Mouse (Mus musculus) MEL (cell line): ENCODE data around the gene Slc2a4. TPM values are rescaled to one million over a fixed set of nuclear protein-coding genes. Genes with fewer than 3 reads are reported as not detected.

Source experiments
- DNase-seq: peaks from one replicate; pipeline ENCODE4 v3.0.0; 2011; ENCODE audit warnings: low read depth, low spot score
- H3K27ac ChIP-seq: 2 replicates; pipeline ENCODE4 v1.5.1; 2012; ENCODE audit warnings: low read depth, mild to moderate bottlenecking, control low read depth, low read length, moderate library complexity; ENCODE audit not compliant: control insufficient read depth
- H3K27me3 ChIP-seq, 2 experiments: fragments of 150-350 bp in 1 of 2; sonication (generic) in 1 of 2; 2 replicates each; pipeline ENCODE4 v1.6.1; 2012; ENCODE audit warnings: low read length in 2 of 2, mild to moderate bottlenecking in 2 of 2, improper control_type of control experiment in 1 of 2, moderate library complexity in 1 of 2; ENCODE audit not compliant: insufficient read depth in 2 of 2, control insufficient read depth in 1 of 2
- H3K36me3 ChIP-seq, 2 experiments: 2 replicates each; pipeline ENCODE4 v1.6.1; 2012 to 2014; ENCODE audit warnings: low read length in 2 of 2, improper control_type of control experiment in 1 of 2, inconsistent platforms in 1 of 2, mild to moderate bottlenecking in 1 of 2; ENCODE audit not compliant: insufficient read depth in 2 of 2, control insufficient read depth in 1 of 2
- H3K4me1 ChIP-seq, 2 experiments: fragments of 150-350 bp in 1 of 2; sonication (generic) in 1 of 2; 2 replicates each; pipeline ENCODE4 v1.6.1; 2012; ENCODE audit warnings: low read length in 2 of 2, improper control_type of control experiment in 1 of 2, mild to moderate bottlenecking in 1 of 2; ENCODE audit not compliant: insufficient read depth in 2 of 2, control insufficient read depth in 1 of 2
- H3K4me3 ChIP-seq, 2 experiments: fragments of 150-350 bp in 1 of 2; sonication (generic) in 1 of 2; 2 replicates each; pipeline ENCODE4 v1.5.1; 2012; ENCODE audit warnings: low read depth in 2 of 2, low read length in 2 of 2, mild to moderate bottlenecking in 2 of 2, moderate library complexity in 2 of 2, control low read depth in 1 of 2, improper control_type of control experiment in 1 of 2; ENCODE audit not compliant: control insufficient read depth in 1 of 2, insufficient read depth in 1 of 2
- H3K79me2 ChIP-seq: 2 replicates; pipeline ENCODE4 v1.6.1; 2012; ENCODE audit warnings: mild to moderate bottlenecking, low read length, moderate library complexity; ENCODE audit not compliant: control insufficient read depth, poor library complexity, insufficient read depth
- H3K9ac ChIP-seq: 2 replicates; pipeline ENCODE4 v1.6.1; 2012; ENCODE audit warnings: low read depth, mild to moderate bottlenecking, control low read depth, low read length, moderate library complexity; ENCODE audit not compliant: control insufficient read depth, poor library complexity, severe bottlenecking
- H3K9me3 ChIP-seq: fragments of 150-350 bp; sonication (generic); replicated peaks from 2 replicates; pipeline ENCODE4 v1.6.1; 2012; ENCODE audit warnings: mild to moderate bottlenecking, low read length, improper control_type of control experiment, moderate library complexity; ENCODE audit not compliant: insufficient read depth
- CHD1 ChIP-seq: IDR thresholded peaks from 2 replicates; pipeline ENCODE4 v1.6.1; 2012; ENCODE audit warnings: low read depth, mild to moderate bottlenecking, inconsistent platforms, low read length, improper control_type of control experiment
- CHD2 ChIP-seq: IDR thresholded peaks from 2 replicates; pipeline ENCODE4 v1.6.1; 2011; ENCODE audit warnings: low read length, improper control_type of control experiment
- CTCF ChIP-seq, 3 experiments: IDR thresholded peaks in 2 of 3; conservative IDR thresholded peaks in 1 of 3; 2 replicates each; pipeline ENCODE4 v1.5.1; 2011 to 2012; ENCODE audit warnings: low read length in 3 of 3, low read depth in 2 of 3, mild to moderate bottlenecking in 2 of 3, improper control_type of control experiment in 1 of 3, inconsistent platforms in 1 of 3, mixed read lengths in 1 of 3, moderate library complexity in 1 of 3; ENCODE audit not compliant: control insufficient read depth in 1 of 3, insufficient read depth in 1 of 3, poor library complexity in 1 of 3, severe bottlenecking in 1 of 3
- ELF1 ChIP-seq: IDR thresholded peaks from 2 replicates; pipeline ENCODE4 v1.6.1; 2014; ENCODE audit warnings: low read depth, mild to moderate bottlenecking, inconsistent platforms, low read length, improper control_type of control experiment, moderate library complexity
- ETS1 ChIP-seq: IDR thresholded peaks from 2 replicates; pipeline ENCODE4 v1.6.1; 2012; ENCODE audit warnings: low read depth, mild to moderate bottlenecking, inconsistent platforms, low read length, improper control_type of control experiment, moderate library complexity
- GABPA ChIP-seq: IDR thresholded peaks from 2 replicates; pipeline ENCODE4 v1.6.1; 2012; ENCODE audit warnings: low read depth, mild to moderate bottlenecking, inconsistent platforms, low read length, improper control_type of control experiment, moderate library complexity
- GATA1 ChIP-seq: IDR thresholded peaks from 2 replicates; pipeline ENCODE4 v1.6.1; 2011; ENCODE audit warnings: low read depth, low read length, improper control_type of control experiment
- HCFC1 ChIP-seq: IDR thresholded peaks from 2 replicates; pipeline ENCODE4 v1.6.1; 2012; ENCODE audit warnings: low read depth, mild to moderate bottlenecking, inconsistent platforms, low read length, improper control_type of control experiment, moderate library complexity
- KAT2A ChIP-seq: conservative IDR thresholded peaks from 2 replicates; pipeline ENCODE4 v1.6.1; 2012; ENCODE audit warnings: low read depth, low read length, improper control_type of control experiment, inconsistent platforms
- MAX ChIP-seq: IDR thresholded peaks from 2 replicates; pipeline ENCODE4 v1.6.1; 2011; ENCODE audit warnings: low read length, improper control_type of control experiment
- MAZ ChIP-seq: IDR thresholded peaks from 2 replicates; pipeline ENCODE4 v1.6.1; 2012; ENCODE audit warnings: low read depth, mild to moderate bottlenecking, inconsistent platforms, low read length, improper control_type of control experiment
- MEF2A ChIP-seq: IDR thresholded peaks from 2 replicates; pipeline ENCODE4 v1.6.1; 2014; ENCODE audit warnings: low read depth, mild to moderate bottlenecking, inconsistent platforms, low read length, improper control_type of control experiment; ENCODE audit not compliant: poor library complexity, insufficient replicate concordance, severe bottlenecking; ENCODE audit errors: extremely low read depth
- MXI1 ChIP-seq: IDR thresholded peaks from 2 replicates; pipeline ENCODE4 v1.6.1; 2011; ENCODE audit warnings: mild to moderate bottlenecking, low read depth, low read length, improper control_type of control experiment
- MYB ChIP-seq: IDR thresholded peaks from 2 replicates; pipeline ENCODE4 v1.6.1; 2011; ENCODE audit warnings: mild to moderate bottlenecking, low read depth, low read length, improper control_type of control experiment
- NRF1 ChIP-seq: IDR thresholded peaks from 2 replicates; pipeline ENCODE4 v1.6.1; 2014; ENCODE audit warnings: low read depth, mild to moderate bottlenecking, inconsistent platforms, low read length, improper control_type of control experiment, moderate library complexity; ENCODE audit not compliant: poor library complexity, insufficient read depth, severe bottlenecking
- POLR2A ChIP-seq, 2 experiments: IDR thresholded peaks; 2 replicates each; pipeline ENCODE4 v1.6.1; 2011 to 2012; ENCODE audit warnings: low read length in 2 of 2, mild to moderate bottlenecking in 2 of 2, control low read depth in 1 of 2, improper control_type of control experiment in 1 of 2, low read depth in 1 of 2, moderate library complexity in 1 of 2; ENCODE audit not compliant: control insufficient read depth in 1 of 2, insufficient read depth in 1 of 2, poor library complexity in 1 of 2
- POLR2AphosphoS2 ChIP-seq: IDR thresholded peaks from 2 replicates; pipeline ENCODE4 v1.6.1; 2011; ENCODE audit warnings: low read length, improper control_type of control experiment
- POLR2AphosphoS5 ChIP-seq: IDR thresholded peaks from 2 replicates; pipeline ENCODE4 v1.6.1; 2012; ENCODE audit warnings: low read depth, borderline replicate concordance, mild to moderate bottlenecking, inconsistent platforms, low read length, moderate library complexity, mixed read lengths
- RAD21 ChIP-seq: IDR thresholded peaks from 2 replicates; pipeline ENCODE4 v1.6.1; 2011; ENCODE audit warnings: mild to moderate bottlenecking, low read depth, low read length, improper control_type of control experiment
- RCOR1 ChIP-seq: IDR thresholded peaks from 2 replicates; pipeline ENCODE4 v1.6.1; 2012; ENCODE audit warnings: low read depth, mild to moderate bottlenecking, inconsistent platforms, low read length, improper control_type of control experiment
- SMC3 ChIP-seq: IDR thresholded peaks from 2 replicates; pipeline ENCODE4 v1.6.1; 2011; ENCODE audit warnings: low read depth, low read length, improper control_type of control experiment
- TAL1 ChIP-seq: IDR thresholded peaks from 2 replicates; pipeline ENCODE4 v1.6.1; 2012; ENCODE audit warnings: mild to moderate bottlenecking, inconsistent platforms, low read length, moderate library complexity, mixed read lengths
- TBP ChIP-seq: IDR thresholded peaks from 2 replicates; pipeline ENCODE4 v1.8.0; 2011; ENCODE audit warnings: low read depth, low read length, improper control_type of control experiment
- USF1 ChIP-seq: IDR thresholded peaks from 2 replicates; pipeline ENCODE4 v1.6.1; 2014; ENCODE audit warnings: low read depth, mild to moderate bottlenecking, inconsistent platforms, low read length, improper control_type of control experiment, moderate library complexity
- USF2 ChIP-seq, 2 experiments: IDR thresholded peaks; 2 replicates each; pipeline ENCODE4 v1.6.1; 2011 to 2012; ENCODE audit warnings: improper control_type of control experiment in 2 of 2, low read length in 2 of 2, borderline replicate concordance in 1 of 2, inconsistent platforms in 1 of 2, low read depth in 1 of 2, mild to moderate bottlenecking in 1 of 2; ENCODE audit not compliant: insufficient read depth in 1 of 2
- ZC3H11A ChIP-seq: IDR thresholded peaks from 2 replicates; pipeline ENCODE4 v1.6.1; 2012; ENCODE audit warnings: low read depth, mild to moderate bottlenecking, inconsistent platforms, low read length, improper control_type of control experiment
- ZKSCAN1 ChIP-seq: IDR thresholded peaks from 2 replicates; pipeline ENCODE4 v1.6.1; 2012; ENCODE audit warnings: low read depth, mild to moderate bottlenecking, inconsistent platforms, low read length, improper control_type of control experiment, moderate library complexity
- ZMIZ1 ChIP-seq: IDR thresholded peaks from 2 replicates; pipeline ENCODE4 v1.6.1; 2012; ENCODE audit warnings: low read depth, mild to moderate bottlenecking, inconsistent platforms, low read length, improper control_type of control experiment, moderate library complexity
- ZNF384 ChIP-seq: IDR thresholded peaks from 2 replicates; pipeline ENCODE4 v1.6.1; 2012; ENCODE audit warnings: low read depth, mild to moderate bottlenecking, inconsistent platforms, low read length, improper control_type of control experiment
- polyA plus RNA-seq, 2 experiments: library from polyadenylated mRNA; stranded (reverse) in 1 of 2; unstranded in 1 of 2; fragments of >175 nt in 1 of 2; fragments of >200 nt in 1 of 2; gene quantifications; 2 replicates each; pipeline versions ENCODE4 v1.2.1 to v1.2.4; 2012; ENCODE audit warnings: low replicate concordance in 2 of 2, low read depth in 1 of 2; ENCODE audit not compliant: insufficient read length in 2 of 2, insufficient read depth in 1 of 2, missing spikeins in 1 of 2
- total RNA-seq: library from RNA; depleted of rRNA; stranded (reverse); fragments of 300-350 nt; gene quantifications from 2 replicates; pipeline ENCODE4 v1.2.3, GENCODE M21; 2012

Slc2a4 gene
- total and polyA plus RNA-seq, 3 experiments, result 0.12 to 0.19 TPM; not detected in 1

DNA sequence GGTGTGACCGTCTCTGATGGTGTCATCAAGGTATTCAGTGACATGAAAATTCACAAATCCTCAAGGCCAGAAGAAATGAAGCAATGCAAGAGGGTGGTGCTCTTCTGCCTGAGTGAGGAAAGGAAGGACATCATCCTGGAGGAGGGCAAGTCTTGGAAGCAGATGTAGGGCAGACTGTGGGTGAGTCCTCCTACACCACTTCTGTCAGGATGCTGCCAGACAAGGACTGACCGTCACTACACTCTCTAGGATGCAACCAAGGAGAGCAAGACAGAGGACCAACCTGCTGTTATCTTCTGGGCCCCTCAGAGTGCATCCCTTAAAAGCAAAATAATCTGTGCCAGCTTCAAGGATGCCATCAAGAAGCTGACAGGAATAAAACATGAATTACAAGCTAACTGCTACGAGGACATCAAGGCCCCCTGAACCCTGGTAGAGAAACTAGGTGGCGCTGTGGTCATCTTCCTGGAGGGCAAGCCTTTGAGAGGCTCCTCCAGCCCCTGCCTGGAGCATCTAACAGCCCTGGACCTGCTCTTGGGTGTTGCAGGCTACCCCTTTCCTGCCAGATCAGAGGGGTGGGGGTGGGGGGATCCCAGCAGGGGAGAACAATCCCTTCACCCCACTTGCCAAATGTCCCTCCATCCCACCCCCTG lies 2.9 kb upstream of the Slc2a4 start:
- H3K27me3 ChIP-seq, result no peaks in the 10 kb centered on the region
- no peak overlapping the region for H3K9ac ChIP-seq
- H3K27ac ChIP-seq, result no peak overlapping the region
- TF ChIP-seq RAD21, result peak; percentile 19
- peak; percentile 23; the same call in 1 of the 2 replicates for TF ChIP-seq SMC3
- TF ChIP-seq KAT2A, result no peak
- peak; percentile 51 to 68 (median 65) for TF ChIP-seq CTCF (IDR thresholded peaks at IDR 0.05 in 2 of 3, conservative IDR thresholded peaks at IDR 0.05 in 1 of 3; ENCODE audit: control insufficient read depth in 1 of 3, insufficient read depth in 1 of 3, low read depth in 2 of 3, low read length in 3 of 3, poor library complexity in 1 of 3, severe bottlenecking in 1 of 3)
- TF ChIP-seq GABPA, result no peak
- no peaks in the 10 kb centered on the region for H3K79me2 ChIP-seq
- H3K4me1 ChIP-seq, result peaks cover 2 to 18% of the 10 kb centered on the region in 2 experiments; a peak in 3 of 4 replicates
- DNase-seq, result peak; percentile 46
- no peaks in the 10 kb centered on the region for H3K9me3 ChIP-seq
- no peak overlapping the region for H3K4me3 ChIP-seq
- no peaks in the 10 kb centered on the region; a peak in 1 of 4 replicates for H3K36me3 ChIP-seq

DNA sequence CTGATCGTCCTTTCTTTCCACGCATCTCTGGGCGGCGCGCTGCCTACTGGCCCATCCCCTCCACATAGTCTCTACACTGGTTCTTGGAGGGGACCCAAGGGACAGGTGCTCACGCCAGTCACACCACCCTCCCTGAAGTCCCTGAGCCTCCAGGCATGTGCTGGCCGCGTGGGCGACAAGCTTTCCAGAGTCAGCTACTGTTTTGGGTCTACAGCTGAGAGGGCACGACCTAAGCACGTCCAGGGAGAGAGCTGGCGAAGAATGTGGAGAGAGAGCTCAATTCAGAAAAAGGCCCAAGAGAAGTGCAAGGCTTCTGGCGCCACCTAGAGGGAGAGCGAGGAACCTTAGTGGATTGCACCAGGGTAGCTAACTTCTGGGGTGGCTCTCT lies 769 bp upstream of the Slc2a4 start:
- no peaks in the 10 kb centered on the region for H3K9me3 ChIP-seq
- peak; percentile 95 for DNase-seq
- no peaks in the 10 kb centered on the region for H3K79me2 ChIP-seq
- peaks cover 2 to 18% of the 10 kb centered on the region in 2 experiments; a peak in 3 of 4 replicates for H3K4me1 ChIP-seq
- peaks cover 3 to 4% of the 10 kb centered on the region in 2 experiments; a peak in 3 of 4 replicates for H3K27me3 ChIP-seq
- H3K9ac ChIP-seq, result peak overlapping the region; percentile 55
- peak overlapping the region; percentile 17; the same call in 1 of the 2 replicates for H3K27ac ChIP-seq
- peak overlapping the region; percentile 52 to 61 for H3K4me3 ChIP-seq
- no peaks in the 10 kb centered on the region; a peak in 1 of 4 replicates for H3K36me3 ChIP-seq
- peak; percentile 66 for TF ChIP-seq MXI1
- peak; percentile 66; the same call in 1 of the 2 replicates for TF ChIP-seq TBP
- TF ChIP-seq CTCF (IDR thresholded peaks at IDR 0.05 in 2 of 3, conservative IDR thresholded peaks at IDR 0.05 in 1 of 3; ENCODE audit: control insufficient read depth in 1 of 3, insufficient read depth in 1 of 3, low read depth in 2 of 3, low read length in 3 of 3, poor library complexity in 1 of 3, severe bottlenecking in 1 of 3), result peak; percentile 94 to 98 (median 98)
- TF ChIP-seq MAZ, result no peak; the same call in 1 of the 2 replicates
- TF ChIP-seq GATA1, result no peak
- peak; percentile 42; the same call in 1 of the 2 replicates for TF ChIP-seq HCFC1
- no peak for TF ChIP-seq USF1
- TF ChIP-seq POLR2AphosphoS2, result no peak
- 0 out of 2 replicates have a peak, but pooled peaks have one; percentile 17 for TF ChIP-seq ZNF384
- TF ChIP-seq MEF2A, result no peak
- peak; percentile 96 for TF ChIP-seq ZC3H11A
- TF ChIP-seq ZMIZ1, result no peak
- TF ChIP-seq POLR2A (IDR thresholded peaks at IDR 0.05; ENCODE audit: control insufficient read depth in 1 of 2, insufficient read depth in 1 of 2, low read depth in 1 of 2, low read length in 2 of 2, poor library complexity in 1 of 2), result 0 out of 4 replicates have a peak, but pooled peaks of 1 of the 2 experiments have one; percentile 20
- no peak for TF ChIP-seq KAT2A
- no peak for TF ChIP-seq TAL1
- no peak for TF ChIP-seq POLR2AphosphoS5
- TF ChIP-seq RCOR1, result no peak
- peak; percentile 41; the same call in 1 of the 2 replicates for TF ChIP-seq ELF1
- TF ChIP-seq GABPA, result no peak
- TF ChIP-seq CHD1, result no peak
- TF ChIP-seq CHD2, result no peak
- no peak for TF ChIP-seq NRF1
- TF ChIP-seq MAX, result peak; percentile 9; the same call in 1 of the 2 replicates
- TF ChIP-seq USF2 (IDR thresholded peaks at IDR 0.05; ENCODE audit: borderline replicate concordance in 1 of 2, insufficient read depth in 1 of 2, low read depth in 1 of 2, low read length in 2 of 2), result no peak
- peak; percentile 98 for TF ChIP-seq RAD21
- TF ChIP-seq ZKSCAN1, result no peak
- no peak for TF ChIP-seq ETS1
- TF ChIP-seq MYB, result no peak
